Mouse (Mus musculus) liver, adult 2 months (tissue): ENCODE data around the gene Dlg2.

Experiments
- CTCF ChIP-seq: fragments of 200-500 bp; IDR thresholded peaks from 2 replicates; pipeline ENCODE4 v1.5.1; 2011; ENCODE audit warnings: low read depth, low read length, control low read depth
- POLR2A ChIP-seq: fragments of 200-500 bp; IDR thresholded peaks from 2 replicates; pipeline ENCODE4 v1.6.1; 2011; ENCODE audit warnings: low read length, control low read depth; ENCODE audit not compliant: insufficient read depth; ENCODE audit errors: extremely low read depth

- TF ChIP-seq CTCF: no peak
- TF ChIP-seq POLR2A: no peak
Observed at GRCm38 (mm10) chr7:92220619-92221018, 1744.1 kb downstream of the Dlg2 start.
